Mouse (Mus musculus): ENCODE results near the gene Gm14401.
"Not testable (repeated sequence)": the region's sequence is repeated elsewhere in the genome, so short reads cannot be mapped to it uniquely, and the experiment has no call there.

GRCm38 (mm10) chr2:177075015-177075414, 895 bp downstream of the Gm14401 start:
- TF ChIP-seq POLR2A (IDR thresholded peaks at IDR 0.05; ENCODE audit: control insufficient read depth, extremely low read depth, insufficient read depth, low read length, poor library complexity); CTCF (IDR thresholded peaks at IDR 0.05; ENCODE audit: borderline replicate concordance, control insufficient read depth, extremely low read depth, insufficient read depth, low read length, poor library complexity): not testable (repeated sequence)

Measured in thymus, adult 2 months (tissue).